Mouse (Mus musculus) limb, embryonic 13.5 days (tissue): ENCODE measurements around the gene Gdf9. TPM values are rescaled to one million over a fixed set of nuclear protein-coding genes. Genes with fewer than 3 reads are reported as not detected.
A peak's percentile ranks its signal among the peaks of the same experiment; 100 is the strongest.
"Not testable (repeated sequence)": the region's sequence is repeated elsewhere in the genome, so short reads cannot be mapped to it uniquely, and the experiment has no call there.

Experiments used
- ATAC-seq: fragments of 200-750 bp; cut with Nextera tagmentation; 2 replicates; pipeline ENCODE4 v1.8.0; 2017; ENCODE audit warnings: low read depth, moderate number of reproducible peaks, moderate TSS enrichment; ENCODE audit not compliant: low FRiP score
- H3K27ac ChIP-seq: fragments of 300-500 bp; sonication (generic); 2 replicates; pipeline ENCODE4 v1.5.1; 2015; ENCODE audit warnings: inconsistent platforms, mild to moderate bottlenecking, moderate library complexity
- H3K27me3 ChIP-seq: fragments of 300-500 bp; sonication (generic); 2 replicates; pipeline ENCODE4 v1.6.1; 2015; ENCODE audit warnings: mild to moderate bottlenecking, inconsistent platforms
- H3K36me3 ChIP-seq: fragments of 300-500 bp; sonication (generic); 2 replicates; pipeline ENCODE4 v1.6.1; 2015; ENCODE audit warnings: inconsistent platforms, mild to moderate bottlenecking, moderate library complexity
- H3K4me1 ChIP-seq: fragments of 300-500 bp; sonication (generic); 2 replicates; pipeline ENCODE4 v1.6.1; 2015; ENCODE audit warnings: inconsistent platforms
- H3K4me2 ChIP-seq: fragments of 300-500 bp; sonication (generic); replicated peaks from 2 replicates; pipeline ENCODE4 v1.6.1; 2015; ENCODE audit warnings: inconsistent platforms, mild to moderate bottlenecking, moderate library complexity
- H3K4me3 ChIP-seq: fragments of 300-500 bp; sonication (generic); 2 replicates; pipeline ENCODE4 v1.5.1; 2015; ENCODE audit warnings: moderate library complexity, mild to moderate bottlenecking, inconsistent platforms
- H3K9ac ChIP-seq: fragments of 300-500 bp; sonication (generic); 2 replicates; pipeline ENCODE4 v1.6.1; 2015; ENCODE audit warnings: mild to moderate bottlenecking, inconsistent platforms
- H3K9me3 ChIP-seq: fragments of 300-500 bp; sonication (generic); 2 replicates; pipeline ENCODE4 v1.6.1; 2016; ENCODE audit warnings: inconsistent platforms
- WGBS: fragments of 180-500 bp; shearing (Covaris S2); methylation state at CpG from one replicate; pipeline ENCODE4 v1.1.7; 2015; 5-methylcytosine and 5-hydroxymethylcytosine counted together
- polyA plus RNA-seq: library from polyadenylated mRNA; unstranded; fragments of >200 nt; fragmentation: Nextera tagmentation; extraction: Ambion mirVana; gene quantifications from 2 replicates; pipeline ENCODE4 v1.2.1, GENCODE M21; 2015

The Gdf9 gene
- 1.6 TPM in 2 replicates for polyA plus RNA-seq

- peak within 1 kb of the TSS; percentile 97 for H3K4me3 ChIP-seq
- ATAC-seq, result peak; percentile 96
- under 1% methylated on average over 44 of the region's 44 CpGs for WGBS
- no peaks in the 10 kb centered on the region for H3K27me3 ChIP-seq
- H3K27ac ChIP-seq, result peak within 1 kb of the TSS; percentile 61
- H3K9ac ChIP-seq, result peak within 1 kb of the TSS; percentile 96
- H3K9me3 ChIP-seq, result no peaks in the 10 kb centered on the region
- H3K36me3 ChIP-seq, result peaks cover 15% of the 10 kb centered on the region
- peaks cover 14% of the 10 kb centered on the region for H3K4me1 ChIP-seq
- peak within 1 kb of the TSS; percentile 91 for H3K4me2 ChIP-seq
Observed at GRCm38 (mm10) chr11:53430670-53431346, at the start of gene Gdf9, which contains the start of gene Uqcrq. Gdf9 (plus strand) TSS chr11:53431023. Uqcrq (minus strand) TSS chr11:53430831.

- H3K4me1 ChIP-seq, result no peaks in the 10 kb centered on the region
- H3K9ac ChIP-seq, result no peak overlapping the region
- H3K4me2 ChIP-seq, result no peak overlapping the region
- no peak overlapping the region for H3K4me3 ChIP-seq
- no peaks in the 10 kb centered on the region for H3K27me3 ChIP-seq
- peaks cover 45% of the 10 kb centered on the region for H3K36me3 ChIP-seq
- no peak for ATAC-seq
- no peaks in the 10 kb centered on the region for H3K9me3 ChIP-seq
- WGBS, result 89% methylated on average over 2 of the region's 2 CpGs
- H3K27ac ChIP-seq, result no peak overlapping the region
Observed at GRCm38 (mm10) chr11:53383758-53384428, 46.9 kb upstream of the Gdf9 start.

GRCm38 (mm10) chr11:53393856-53394255 lies 37.0 kb upstream of the Gdf9 start:
- no peaks in the 10 kb centered on the region for H3K9me3 ChIP-seq
- H3K27ac ChIP-seq, result no peak overlapping the region
- H3K36me3 ChIP-seq, result peaks cover 70% of the 10 kb centered on the region
- H3K4me3 ChIP-seq, result no peak overlapping the region
- H3K9ac ChIP-seq, result no peak overlapping the region
- H3K4me2 ChIP-seq, result no peak overlapping the region
- 74% methylated on average over 1 of the region's 1 CpGs for WGBS
- H3K27me3 ChIP-seq, result no peaks in the 10 kb centered on the region
- H3K4me1 ChIP-seq, result no peaks in the 10 kb centered on the region
- no peak for ATAC-seq

- Histone ChIP-seq H3K4me3 (no peak overlapping the region), H3K27me3 (no peaks in the 10 kb centered on the region), H3K9ac (no peak overlapping the region), H3K36me3 (peaks cover 88% of the 10 kb centered on the region), H3K4me2 (no peak overlapping the region), H3K4me1 (no peaks in the 10 kb centered on the region), H3K27ac (no peak overlapping the region), H3K9me3 (no peaks in the 10 kb centered on the region)
- WGBS, result 91% methylated on average over 1 of the region's 1 CpGs
- ATAC-seq, result no peak
Observed at GRCm38 (mm10) chr11:53403638-53404037, 27.2 kb upstream of the Gdf9 start.

- Histone ChIP-seq H3K4me2 (no peak overlapping the region), H3K4me3 (no peak overlapping the region), H3K27ac (no peak overlapping the region), H3K36me3 (peaks cover 89% of the 10 kb centered on the region), H3K9ac (no peak overlapping the region), H3K9me3 (no peaks in the 10 kb centered on the region), H3K27me3 (no peaks in the 10 kb centered on the region), H3K4me1 (no peaks in the 10 kb centered on the region)
- no peak for ATAC-seq
Observed at GRCm38 (mm10) chr11:53411738-53412137, 19.1 kb upstream of the Gdf9 start.

- Histone ChIP-seq H3K4me2 (no peak overlapping the region), H3K4me1 (no peaks in the 10 kb centered on the region), H3K27me3 (no peaks in the 10 kb centered on the region), H3K9ac (no peak overlapping the region), H3K27ac (no peak overlapping the region), H3K9me3 (no peaks in the 10 kb centered on the region), H3K36me3 (peaks cover 92% of the 10 kb centered on the region), H3K4me3 (no peak overlapping the region)
- WGBS, result 93% methylated on average over 4 of the region's 4 CpGs
- ATAC-seq, result no peak
Observed at GRCm38 (mm10) chr11:53413871-53414270, 17.0 kb upstream of the Gdf9 start.

- no peaks in the 10 kb centered on the region for H3K27me3 ChIP-seq
- no peaks in the 10 kb centered on the region for H3K4me1 ChIP-seq
- H3K9ac ChIP-seq, result no peak overlapping the region
- no peaks in the 10 kb centered on the region for H3K9me3 ChIP-seq
- H3K4me3 ChIP-seq, result no peak overlapping the region
- H3K36me3 ChIP-seq, result peaks cover 79% of the 10 kb centered on the region
- H3K4me2 ChIP-seq, result no peak overlapping the region
- H3K27ac ChIP-seq, result no peak overlapping the region
- no peak for ATAC-seq
Observed at GRCm38 (mm10) chr11:53418048-53418447, 12.8 kb upstream of the Gdf9 start.

GRCm38 (mm10) chr11:53423036-53423435 lies 7.8 kb upstream of the Gdf9 start, which contains the start of gene Leap2:
Leap2 (minus strand) TSS chr11:53423170.
- WGBS, result 84% methylated on average over 4 of the region's 4 CpGs
- no peak within 1 kb of the TSS for H3K27ac ChIP-seq
- H3K9ac ChIP-seq, result no peak within 1 kb of the TSS
- no peaks in the 10 kb centered on the region for H3K4me1 ChIP-seq
- H3K4me2 ChIP-seq, result no peak within 1 kb of the TSS
- no peaks in the 10 kb centered on the region for H3K9me3 ChIP-seq
- ATAC-seq, result no peak
- H3K36me3 ChIP-seq, result peaks cover 37% of the 10 kb centered on the region
- H3K4me3 ChIP-seq, result no peak within 1 kb of the TSS
- H3K27me3 ChIP-seq, result no peaks in the 10 kb centered on the region

- Histone ChIP-seq H3K27ac (no peak overlapping the region), H3K27me3 (no peaks in the 10 kb centered on the region), H3K4me2 (no peak overlapping the region), H3K4me3 (no peak overlapping the region), H3K4me1 (peaks cover 6% of the 10 kb centered on the region), H3K9ac (no peak overlapping the region), H3K9me3 (no peaks in the 10 kb centered on the region), H3K36me3 (peaks cover 35% of the 10 kb centered on the region)
- no peak for ATAC-seq
- WGBS, result 83% methylated on average over 2 of the region's 2 CpGs
Observed at GRCm38 (mm10) chr11:53424826-53425225, 6.0 kb upstream of the Gdf9 start.

- Histone ChIP-seq H3K27ac (no peak overlapping the region), H3K27me3 (no peaks in the 10 kb centered on the region), H3K36me3 (peaks cover 31% of the 10 kb centered on the region), H3K4me1 (peaks cover 10% of the 10 kb centered on the region), H3K4me2 (no peak overlapping the region), H3K4me3 (no peak overlapping the region), H3K9me3 (no peaks in the 10 kb centered on the region), H3K9ac (no peak overlapping the region)
- no peak for ATAC-seq
- 76% methylated on average over 3 of the region's 3 CpGs for WGBS
Observed at GRCm38 (mm10) chr11:53425251-53425650, 5.6 kb upstream of the Gdf9 start.

GRCm38 (mm10) chr11:53425711-53426255 lies 5.0 kb upstream of the Gdf9 start:
- H3K4me1 ChIP-seq, result peaks cover 10% of the 10 kb centered on the region
- no peaks in the 10 kb centered on the region for H3K9me3 ChIP-seq
- no peak overlapping the region for H3K9ac ChIP-seq
- H3K4me3 ChIP-seq, result no peak overlapping the region
- no peak for ATAC-seq
- WGBS, result 84% methylated on average over 6 of the region's 6 CpGs
- peaks cover 27% of the 10 kb centered on the region for H3K36me3 ChIP-seq
- no peak overlapping the region for H3K4me2 ChIP-seq
- no peaks in the 10 kb centered on the region for H3K27me3 ChIP-seq
- no peak overlapping the region for H3K27ac ChIP-seq

GRCm38 (mm10) chr11:53426914-53427313 lies 3.9 kb upstream of the Gdf9 start:
- 72% methylated on average over 3 of the region's 3 CpGs for WGBS
- not testable (repeated sequence) for ATAC-seq, H3K4me2 ChIP-seq

More at GRCm38 (mm10) chr11:53426914-53427313, 3.9 kb upstream of the Gdf9 start:
- not testable (repeated sequence) for H3K9me3 ChIP-seq, H3K4me3 ChIP-seq, H3K9ac ChIP-seq, H3K27me3 ChIP-seq, H3K27ac ChIP-seq
- peaks cover 14% of the 10 kb centered on the region for H3K4me1 ChIP-seq
- peaks cover 18% of the 10 kb centered on the region for H3K36me3 ChIP-seq
